Mouse (Mus musculus) limb, embryonic 10.5 days (tissue): ENCODE results near the gene Arhgap22. TPM values are rescaled to one million over a fixed set of nuclear protein-coding genes. Genes with fewer than 3 reads are reported as not detected.

Experiments
- DNase-seq: peaks from one replicate; pipeline ENCODE4 v3.0.0-alpha.2; 2017; ENCODE audit warnings: low spot score
- H3K27ac ChIP-seq: fragments of 300-500 bp; sonication (generic); 2 replicates; pipeline ENCODE4 v1.5.1; 2016; ENCODE audit warnings: mild to moderate bottlenecking
- H3K27me3 ChIP-seq: fragments of 300-500 bp; sonication (generic); 2 replicates; pipeline ENCODE4 v1.6.1; 2016; ENCODE audit warnings: low read depth, mild to moderate bottlenecking; ENCODE audit not compliant: poor library complexity, severe bottlenecking
- H3K36me3 ChIP-seq: fragments of 300-500 bp; sonication (generic); 2 replicates; pipeline ENCODE4 v1.6.1; 2016; ENCODE audit warnings: mild to moderate bottlenecking, moderate library complexity
- H3K4me1 ChIP-seq: fragments of 300-500 bp; sonication (generic); 2 replicates; pipeline ENCODE4 v1.6.1; 2016
- H3K4me3 ChIP-seq: fragments of 300-500 bp; sonication (generic); 2 replicates; pipeline ENCODE4 v1.5.1; 2016; ENCODE audit warnings: mild to moderate bottlenecking, moderate library complexity
- H3K9me3 ChIP-seq: fragments of 300-500 bp; sonication (generic); replicated peaks from 2 replicates; pipeline ENCODE4 v1.6.1; 2016; ENCODE audit warnings: mild to moderate bottlenecking
- WGBS: fragments of 180-500 bp; shearing (Covaris S2); methylation state at CpG from one replicate; pipeline ENCODE4 v1.1.7; 2016; 5-methylcytosine and 5-hydroxymethylcytosine counted together
- polyA plus RNA-seq: library from polyadenylated mRNA; unstranded; fragments of >200 nt; fragmentation: Nextera tagmentation; extraction: Ambion mirVana; gene quantifications from 2 replicates; pipeline ENCODE4 v1.2.1, GENCODE M21; 2016

Arhgap22 gene
- polyA plus RNA-seq, 1 experiment from 2014 or later: 2.4 TPM

- H3K4me1 ChIP-seq: peaks cover 22% of the 10 kb centered on the region
- 93% methylated on average over 5 of the region's 5 CpGs for WGBS
Observed at GRCm38 (mm10) chr14:33258256-33258655, 44.4 kb downstream of the Arhgap22 start.

GRCm38 (mm10) chr14:33260131-33260530, 46.3 kb downstream of the Arhgap22 start:
- Histone ChIP-seq H3K27me3 (no peaks in the 10 kb centered on the region), H3K4me1 (peaks cover 22% of the 10 kb centered on the region), H3K9me3 (no peaks in the 10 kb centered on the region), H3K27ac (no peak overlapping the region), H3K4me3 (no peak overlapping the region), H3K36me3 (no peaks in the 10 kb centered on the region)
- no peak for DNase-seq
- 93% methylated on average over 6 of the region's 6 CpGs for WGBS

More at GRCm38 (mm10) chr14:33258256-33258655, 44.4 kb downstream of the Arhgap22 start:
- no peaks in the 10 kb centered on the region for H3K9me3 ChIP-seq
- no peak overlapping the region for H3K27ac ChIP-seq
- H3K4me3 ChIP-seq: no peak overlapping the region
- no peaks in the 10 kb centered on the region for H3K36me3 ChIP-seq
- no peaks in the 10 kb centered on the region for H3K27me3 ChIP-seq
- DNase-seq: no peak

GRCm38 (mm10) chr14:33264795-33265194, 51.0 kb downstream of the Arhgap22 start:
- no peak for DNase-seq
- Histone ChIP-seq H3K36me3 (no peaks in the 10 kb centered on the region), H3K27me3 (no peaks in the 10 kb centered on the region), H3K9me3 (no peaks in the 10 kb centered on the region), H3K4me1 (peaks cover 15% of the 10 kb centered on the region), H3K4me3 (no peak overlapping the region), H3K27ac (no peak overlapping the region)
- 95% methylated on average over 13 of the region's 13 CpGs for WGBS

GRCm38 (mm10) chr14:33276240-33276639, 62.4 kb downstream of the Arhgap22 start:
- WGBS: 91% methylated on average over 2 of the region's 2 CpGs

GRCm38 (mm10) chr14:33278374-33278773, 64.5 kb downstream of the Arhgap22 start:
- no peaks in the 10 kb centered on the region for H3K9me3 ChIP-seq
- WGBS: 86% methylated on average over 2 of the region's 2 CpGs

More at GRCm38 (mm10) chr14:33276240-33276639, 62.4 kb downstream of the Arhgap22 start:
- Histone ChIP-seq H3K27ac (no peak overlapping the region), H3K4me3 (no peak overlapping the region), H3K36me3 (no peaks in the 10 kb centered on the region), H3K4me1 (0 out of 2 replicates have a peak, but pooled peaks cover 4% of the 10 kb centered on the region), H3K27me3 (no peaks in the 10 kb centered on the region), H3K9me3 (no peaks in the 10 kb centered on the region)
- no peak for DNase-seq

GRCm38 (mm10) chr14:33280921-33281320, 67.1 kb downstream of the Arhgap22 start:
- WGBS: 88% methylated on average over 2 of the region's 2 CpGs
- Histone ChIP-seq H3K27me3 (no peaks in the 10 kb centered on the region), H3K4me1 (0 out of 2 replicates have a peak, but pooled peaks cover 4% of the 10 kb centered on the region), H3K9me3 (no peaks in the 10 kb centered on the region), H3K27ac (no peak overlapping the region), H3K4me3 (no peak overlapping the region), H3K36me3 (no peaks in the 10 kb centered on the region)
- DNase-seq: no peak

More at GRCm38 (mm10) chr14:33278374-33278773, 64.5 kb downstream of the Arhgap22 start:
- Histone ChIP-seq H3K4me3 (no peak overlapping the region), H3K4me1 (0 out of 2 replicates have a peak, but pooled peaks cover 4% of the 10 kb centered on the region), H3K27me3 (no peaks in the 10 kb centered on the region), H3K36me3 (no peaks in the 10 kb centered on the region), H3K27ac (no peak overlapping the region)
- no peak for DNase-seq

- no peaks in the 10 kb centered on the region for H3K36me3 ChIP-seq
- no peak overlapping the region for H3K4me3 ChIP-seq
- H3K4me1 ChIP-seq: 0 out of 2 replicates have a peak, but pooled peaks cover 4% of the 10 kb centered on the region
- no peaks in the 10 kb centered on the region for H3K9me3 ChIP-seq
- DNase-seq: no peak
- WGBS: 90% methylated on average over 4 of the region's 4 CpGs
- no peaks in the 10 kb centered on the region for H3K27me3 ChIP-seq
- no peak overlapping the region for H3K27ac ChIP-seq
Observed at GRCm38 (mm10) chr14:33282447-33282846, 68.6 kb downstream of the Arhgap22 start.

- H3K27me3 ChIP-seq: no peaks in the 10 kb centered on the region
- no peaks in the 10 kb centered on the region for H3K36me3 ChIP-seq
- H3K4me3 ChIP-seq: no peak overlapping the region
- WGBS: 83% methylated on average over 4 of the region's 4 CpGs
- H3K27ac ChIP-seq: no peak overlapping the region
- no peaks in the 10 kb centered on the region for H3K9me3 ChIP-seq
- H3K4me1 ChIP-seq: no peaks in the 10 kb centered on the region
- no peak for DNase-seq
Observed at GRCm38 (mm10) chr14:33287920-33288319, 74.1 kb downstream of the Arhgap22 start.

- DNase-seq: no peak
- 22% methylated on average over 9 of the region's 9 CpGs for WGBS
- Histone ChIP-seq H3K27me3 (no peaks in the 10 kb centered on the region), H3K27ac (no peak overlapping the region), H3K36me3 (no peaks in the 10 kb centered on the region), H3K9me3 (no peaks in the 10 kb centered on the region), H3K4me1 (no peaks in the 10 kb centered on the region), H3K4me3 (no peak overlapping the region)
Observed at GRCm38 (mm10) chr14:33290038-33290437, 76.2 kb downstream of the Arhgap22 start.

GRCm38 (mm10) chr14:33294488-33294887, 80.7 kb downstream of the Arhgap22 start:
- no peak for DNase-seq
- H3K9me3 ChIP-seq: no peaks in the 10 kb centered on the region
- H3K27ac ChIP-seq: no peak overlapping the region
- WGBS: 78% methylated on average over 1 of the region's 1 CpGs
- H3K4me1 ChIP-seq: peaks cover 6% of the 10 kb centered on the region; the same call in 1 of the 2 replicates
- H3K36me3 ChIP-seq: no peaks in the 10 kb centered on the region
- no peaks in the 10 kb centered on the region for H3K27me3 ChIP-seq
- H3K4me3 ChIP-seq: no peak overlapping the region

- no peaks in the 10 kb centered on the region for H3K36me3 ChIP-seq
- no peaks in the 10 kb centered on the region for H3K9me3 ChIP-seq
- H3K4me3 ChIP-seq: no peak overlapping the region
- no peak overlapping the region for H3K27ac ChIP-seq
- 86% methylated on average over 16 of the region's 16 CpGs for WGBS
- DNase-seq: no peak
- H3K4me1 ChIP-seq: peaks cover 6% of the 10 kb centered on the region; the same call in 1 of the 2 replicates
- H3K27me3 ChIP-seq: no peaks in the 10 kb centered on the region
Observed at GRCm38 (mm10) chr14:33296698-33297341, 83.0 kb downstream of the Arhgap22 start.

GRCm38 (mm10) chr14:33300591-33300990, 86.8 kb downstream of the Arhgap22 start:
- no peak for DNase-seq
- 66% methylated on average over 2 of the region's 2 CpGs for WGBS
- Histone ChIP-seq H3K4me1 (peaks cover 9% of the 10 kb centered on the region; the same call in 1 of the 2 replicates), H3K36me3 (no peaks in the 10 kb centered on the region), H3K27me3 (no peaks in the 10 kb centered on the region), H3K9me3 (no peaks in the 10 kb centered on the region), H3K27ac (no peak overlapping the region), H3K4me3 (no peak overlapping the region)

GRCm38 (mm10) chr14:33303348-33303819, 89.6 kb downstream of the Arhgap22 start:
- WGBS: 25% methylated on average over 9 of the region's 9 CpGs

More at GRCm38 (mm10) chr14:33303348-33303819, 89.6 kb downstream of the Arhgap22 start:
- no peaks in the 10 kb centered on the region for H3K9me3 ChIP-seq
- no peak overlapping the region for H3K4me3 ChIP-seq
- peak; percentile 81 for DNase-seq
- H3K4me1 ChIP-seq: peaks cover 5% of the 10 kb centered on the region; the same call in 1 of the 2 replicates
- no peak overlapping the region for H3K27ac ChIP-seq
- no peaks in the 10 kb centered on the region for H3K36me3 ChIP-seq
- H3K27me3 ChIP-seq: 0 out of 2 replicates have a peak, but pooled peaks cover under 1% of the 10 kb centered on the region
